Mouse (Mus musculus) midbrain, embryonic 12.5 days (tissue): ENCODE measurements at regions not wholly inside any gene's neighbourhood (a gene's known extent, or its start where the extent isn't known, plus 50 kb on each side); places are given as distances from the start of the nearest gene placed in this dataset.

Source experiments
- ATAC-seq: fragments of 200-750 bp; cut with Nextera tagmentation; 2 replicates; pipeline ENCODE4 v1.8.0; 2017; ENCODE audit warnings: low read depth, moderate TSS enrichment, moderate library complexity; ENCODE audit not compliant: low FRiP score
- H3K27ac ChIP-seq: fragments of 300-500 bp; sonication (generic); replicated peaks from 2 replicates; pipeline ENCODE4 v1.5.1; 2016; ENCODE audit warnings: mild to moderate bottlenecking
- H3K27me3 ChIP-seq: fragments of 300-500 bp; sonication (generic); 2 replicates; pipeline ENCODE4 v1.6.1; 2016; ENCODE audit warnings: mild to moderate bottlenecking
- H3K36me3 ChIP-seq: fragments of 300-500 bp; sonication (generic); 2 replicates; pipeline ENCODE4 v1.6.1; 2016
- H3K4me1 ChIP-seq: fragments of 300-500 bp; sonication (generic); 2 replicates; pipeline ENCODE4 v1.6.1; 2016
- H3K4me2 ChIP-seq: fragments of 300-500 bp; sonication (generic); replicated peaks from 2 replicates; pipeline ENCODE4 v1.6.1; 2016; ENCODE audit warnings: mild to moderate bottlenecking, moderate library complexity
- H3K4me3 ChIP-seq: fragments of 300-500 bp; sonication (generic); 2 replicates; pipeline ENCODE4 v1.5.1; 2016; ENCODE audit warnings: mild to moderate bottlenecking
- H3K9ac ChIP-seq: fragments of 300-500 bp; sonication (generic); replicated peaks from 2 replicates; pipeline ENCODE4 v1.6.1; 2016; ENCODE audit warnings: mild to moderate bottlenecking, moderate library complexity
- H3K9me3 ChIP-seq: fragments of 300-500 bp; sonication (generic); 2 replicates; pipeline ENCODE4 v1.6.1; 2016; ENCODE audit warnings: mild to moderate bottlenecking
- WGBS: fragments of 180-500 bp; shearing (Covaris S2); methylation state at CpG from one replicate; pipeline ENCODE4 v1.1.7; 2016; 5-methylcytosine and 5-hydroxymethylcytosine counted together

DNA sequence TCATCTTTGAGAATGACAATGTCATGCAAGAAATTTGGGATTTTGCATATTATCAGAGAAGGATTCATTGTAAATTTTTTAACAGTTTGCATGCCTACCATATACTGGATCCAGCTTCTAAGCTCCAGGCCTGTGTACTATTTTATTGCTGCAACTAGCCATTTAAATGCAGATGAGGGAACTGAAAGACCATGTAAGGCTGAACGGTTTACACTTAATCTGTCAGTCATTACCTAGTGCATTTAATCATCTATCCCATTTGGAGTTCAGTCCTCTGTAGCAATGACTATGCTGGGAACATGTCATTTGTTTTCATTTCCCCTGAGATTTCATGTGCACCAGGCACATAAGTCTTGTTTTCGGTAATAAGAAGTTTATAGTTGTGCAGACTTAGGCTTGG lies 631.8 kb upstream of the Gm21961 start:
- no peak overlapping the region for H3K27ac ChIP-seq
- H3K9ac ChIP-seq = no peak overlapping the region
- H3K9me3 ChIP-seq = no peaks in the 10 kb centered on the region
- no peaks in the 10 kb centered on the region; the same call in 1 of the 2 replicates for H3K4me1 ChIP-seq
- no peak overlapping the region for H3K4me3 ChIP-seq
- H3K36me3 ChIP-seq = no peaks in the 10 kb centered on the region
- 65% methylated on average over 2 of the region's 2 CpGs for WGBS
- no peak overlapping the region for H3K4me2 ChIP-seq
- H3K27me3 ChIP-seq = no peaks in the 10 kb centered on the region
- ATAC-seq = no peak

DNA sequence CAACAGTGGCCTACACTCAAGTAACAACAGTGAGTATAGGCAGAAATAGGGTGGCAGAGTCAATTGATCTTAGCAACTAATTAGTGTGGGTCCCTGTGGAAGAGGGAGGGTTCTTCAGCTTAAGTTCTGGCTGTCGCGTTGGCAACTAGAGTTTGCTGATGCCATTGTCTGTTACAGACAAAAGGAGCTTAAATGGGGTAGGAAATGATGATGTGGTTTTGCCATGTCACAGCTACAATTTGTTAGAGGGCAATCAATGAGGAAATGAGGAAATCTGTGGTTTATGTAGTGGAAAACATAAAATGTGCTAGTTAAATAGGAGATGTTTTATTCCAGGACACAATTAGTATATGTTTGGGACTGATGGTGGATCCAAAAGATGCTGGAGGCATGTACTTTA lies 624.8 kb upstream of the Gm21961 start:
- WGBS = 38% methylated on average over 2 of the region's 2 CpGs
- H3K27ac ChIP-seq = no peak overlapping the region

DNA sequence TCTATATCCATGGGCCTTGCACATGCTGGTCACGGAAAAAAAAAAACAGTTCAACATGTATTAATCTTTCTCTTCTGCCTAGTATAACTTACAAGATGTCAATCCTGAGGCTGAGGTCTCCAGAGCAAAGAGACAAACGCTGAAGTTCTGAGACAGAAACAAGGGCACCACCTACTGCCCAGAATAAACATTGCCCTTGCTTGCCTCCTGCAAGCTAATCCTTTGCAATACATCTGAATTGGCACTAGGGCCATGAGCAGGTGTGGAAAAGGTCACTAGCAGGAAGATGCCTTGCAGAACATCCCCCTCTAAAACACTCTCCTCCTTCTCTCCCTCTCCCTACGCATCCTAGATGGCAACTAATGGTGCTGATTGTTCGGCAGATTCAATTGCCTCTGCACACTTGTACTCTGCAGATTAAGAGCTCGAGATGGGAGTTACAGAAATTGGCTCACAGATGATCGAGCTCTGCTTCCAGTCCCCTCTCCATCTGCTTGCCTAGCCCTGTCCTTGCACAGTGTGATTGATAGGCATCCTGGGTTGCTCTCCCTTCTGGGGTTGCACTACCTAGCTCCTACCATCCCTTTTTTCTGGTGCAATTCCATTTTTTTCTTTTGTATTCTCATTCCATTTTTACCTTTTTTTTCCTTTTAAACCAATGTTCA lies 622.9 kb upstream of the Gm21961 start:
- Histone ChIP-seq H3K36me3 (no peaks in the 10 kb centered on the region), H3K27me3 (no peaks in the 10 kb centered on the region), H3K27ac (no peak overlapping the region), H3K4me2 (no peak overlapping the region), H3K9me3 (no peaks in the 10 kb centered on the region), H3K4me1 (no peaks in the 10 kb centered on the region), H3K9ac (no peak overlapping the region), H3K4me3 (no peak overlapping the region)
- 49% methylated on average over 6 of the region's 6 CpGs for WGBS
- ATAC-seq = peak; percentile 80

More for the DNA sequence above, 624.8 kb upstream of the Gm21961 start:
- Histone ChIP-seq H3K9ac (no peak overlapping the region), H3K9me3 (no peaks in the 10 kb centered on the region), H3K4me1 (no peaks in the 10 kb centered on the region), H3K4me2 (no peak overlapping the region), H3K27me3 (no peaks in the 10 kb centered on the region), H3K4me3 (no peak overlapping the region), H3K36me3 (no peaks in the 10 kb centered on the region)
- no peak for ATAC-seq

DNA sequence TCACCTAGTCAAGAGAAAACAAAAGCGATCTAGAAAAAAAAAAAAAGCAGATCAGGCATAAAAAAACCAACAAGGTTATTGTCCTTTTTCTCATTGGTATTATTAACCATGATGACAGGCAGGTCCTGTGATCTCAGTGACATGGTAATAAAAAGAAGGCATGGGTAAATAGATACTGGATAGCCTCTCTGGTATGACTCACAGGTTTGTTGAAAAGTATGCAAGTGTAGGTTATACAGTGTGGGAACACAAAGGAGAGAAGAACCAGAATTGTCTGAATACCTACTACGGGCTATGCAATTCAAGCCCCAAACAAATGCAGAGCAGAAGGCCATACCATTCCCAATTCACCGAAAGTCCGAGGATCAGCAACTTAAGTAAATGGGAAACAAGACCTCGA lies 617.7 kb upstream of the Gm21961 start:
- H3K4me1 ChIP-seq = no peaks in the 10 kb centered on the region
- H3K27ac ChIP-seq = no peak overlapping the region
- H3K27me3 ChIP-seq = no peaks in the 10 kb centered on the region
- H3K4me3 ChIP-seq = no peak overlapping the region
- no peaks in the 10 kb centered on the region for H3K36me3 ChIP-seq
- H3K9ac ChIP-seq = no peak overlapping the region
- H3K4me2 ChIP-seq = no peak overlapping the region
- H3K9me3 ChIP-seq = no peaks in the 10 kb centered on the region
- ATAC-seq = no peak
- 85% methylated on average over 5 of the region's 5 CpGs for WGBS

DNA sequence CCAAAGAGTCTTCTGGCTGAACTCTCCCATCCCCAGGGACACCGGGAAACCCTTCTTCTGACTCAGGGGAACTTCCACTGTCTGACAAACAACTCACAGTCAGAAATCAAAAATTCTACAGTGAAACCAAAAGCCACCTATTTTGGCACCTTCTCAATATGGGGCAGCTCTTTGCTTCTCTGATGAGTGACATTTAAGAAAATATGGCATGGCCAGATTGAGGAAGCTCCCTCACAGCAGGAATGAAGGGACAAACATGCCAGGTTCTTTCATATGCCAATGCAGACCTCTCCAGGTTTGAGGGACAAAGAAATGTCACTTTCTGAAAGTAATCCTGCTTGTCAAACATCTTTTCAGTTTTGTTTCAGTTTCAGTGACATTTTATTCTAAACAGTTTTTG lies 615.8 kb upstream of the Gm21961 start:
- Histone ChIP-seq H3K9me3 (no peaks in the 10 kb centered on the region), H3K4me2 (no peak overlapping the region), H3K27me3 (no peaks in the 10 kb centered on the region), H3K4me1 (no peaks in the 10 kb centered on the region), H3K4me3 (no peak overlapping the region), H3K27ac (no peak overlapping the region), H3K9ac (no peak overlapping the region), H3K36me3 (no peaks in the 10 kb centered on the region)
- WGBS = 79% methylated on average over 1 of the region's 1 CpGs
- ATAC-seq = no peak

DNA sequence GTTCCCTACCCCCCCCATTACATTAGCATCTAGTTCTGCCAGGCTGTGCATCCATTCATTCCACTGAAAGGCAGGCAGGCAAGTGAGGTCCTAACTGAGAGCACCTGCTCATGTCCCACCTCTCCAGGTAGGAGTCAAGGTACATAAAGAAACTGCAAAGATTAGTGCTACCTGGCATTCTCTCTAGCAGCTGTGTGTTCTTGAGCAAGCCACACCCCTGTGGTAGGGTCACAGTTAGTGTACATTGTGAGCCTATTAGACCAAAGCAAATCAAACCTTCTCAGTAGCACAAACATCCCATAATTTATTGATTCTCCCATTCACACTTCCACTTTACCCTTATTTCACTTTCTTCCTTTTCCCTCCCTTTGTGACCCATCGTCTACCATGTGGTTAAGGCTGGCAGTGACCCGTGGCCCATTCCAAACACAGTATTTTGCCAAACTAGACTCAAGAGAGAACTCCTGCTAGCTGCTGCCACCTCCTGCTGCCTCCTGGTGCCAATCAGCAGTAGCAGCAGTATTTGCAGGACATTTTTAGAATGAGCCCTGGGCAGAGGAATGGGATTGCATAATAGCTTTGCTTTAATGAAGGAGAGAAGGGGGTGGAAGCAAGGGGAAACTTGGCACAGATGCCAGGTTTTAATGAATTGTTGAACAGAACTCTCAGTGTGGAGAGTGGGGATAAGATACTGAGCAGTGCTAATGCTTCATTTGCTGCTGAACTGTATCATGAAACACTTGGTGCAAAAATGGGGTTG lies 578.2 kb upstream of the Gm21961 start:
- Histone ChIP-seq H3K9ac (no peak overlapping the region), H3K36me3 (no peaks in the 10 kb centered on the region), H3K4me3 (no peak overlapping the region), H3K27ac (no peak overlapping the region), H3K9me3 (no peaks in the 10 kb centered on the region), H3K4me2 (no peak overlapping the region), H3K4me1 (no peaks in the 10 kb centered on the region), H3K27me3 (no peaks in the 10 kb centered on the region)
- peak; percentile 54; the same call in 1 of the 2 replicates for ATAC-seq
- 74% methylated on average over 2 of the region's 2 CpGs for WGBS

DNA sequence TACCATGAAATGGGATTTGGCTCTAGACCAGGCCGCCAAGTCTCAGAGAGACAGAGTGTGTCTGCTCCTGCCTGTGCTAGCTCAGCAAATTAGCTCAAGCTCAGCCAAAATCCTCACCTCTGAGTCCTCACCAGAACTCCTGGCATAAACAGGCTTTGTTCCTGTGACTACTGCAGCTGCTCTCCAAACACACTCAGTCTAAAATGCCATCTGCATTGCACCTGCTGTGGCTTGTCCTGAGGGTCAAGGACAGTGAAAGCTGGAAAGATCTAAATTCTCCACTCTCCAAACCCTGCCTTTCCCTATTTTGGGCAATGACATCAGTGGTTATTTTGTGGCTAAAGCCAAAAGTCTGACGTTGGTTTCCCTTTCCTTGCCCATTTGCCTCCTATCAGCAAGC lies 570.9 kb upstream of the Gm21961 start:
- H3K27ac ChIP-seq = no peak overlapping the region
- H3K9me3 ChIP-seq = no peaks in the 10 kb centered on the region
- no peaks in the 10 kb centered on the region for H3K27me3 ChIP-seq
- H3K4me2 ChIP-seq = no peak overlapping the region
- no peaks in the 10 kb centered on the region for H3K36me3 ChIP-seq
- WGBS = 79% methylated on average over 2 of the region's 2 CpGs
- H3K4me3 ChIP-seq = no peak overlapping the region
- no peak overlapping the region for H3K9ac ChIP-seq
- ATAC-seq = no peak
- no peaks in the 10 kb centered on the region for H3K4me1 ChIP-seq

DNA sequence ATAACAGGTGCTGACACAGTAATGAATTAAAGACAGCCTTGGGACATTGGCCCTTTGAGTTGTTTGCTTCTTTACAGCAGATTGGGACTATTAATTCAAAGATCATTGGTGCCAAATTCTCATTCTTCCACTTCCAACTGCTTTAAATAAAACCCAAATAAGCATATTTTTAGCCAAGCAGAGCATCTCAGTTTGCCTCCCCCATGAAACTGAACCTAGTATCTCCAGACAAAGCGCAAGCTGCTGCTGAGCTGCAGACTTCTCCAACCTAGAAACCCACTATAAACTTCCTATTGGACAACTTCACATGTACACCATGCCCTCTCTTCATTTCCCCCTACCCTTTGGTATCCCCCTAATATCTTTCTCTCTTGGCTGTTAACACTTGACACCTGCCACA lies 564.6 kb upstream of the Gm21961 start:
- no peaks in the 10 kb centered on the region for H3K36me3 ChIP-seq
- H3K9me3 ChIP-seq = no peaks in the 10 kb centered on the region
- 100% methylated on average over 1 of the region's 1 CpGs for WGBS
- no peak overlapping the region for H3K9ac ChIP-seq
- H3K4me3 ChIP-seq = no peak overlapping the region
- H3K27ac ChIP-seq = no peak overlapping the region
- ATAC-seq = no peak
- no peak overlapping the region for H3K4me2 ChIP-seq
- H3K27me3 ChIP-seq = no peaks in the 10 kb centered on the region
- H3K4me1 ChIP-seq = no peaks in the 10 kb centered on the region

DNA sequence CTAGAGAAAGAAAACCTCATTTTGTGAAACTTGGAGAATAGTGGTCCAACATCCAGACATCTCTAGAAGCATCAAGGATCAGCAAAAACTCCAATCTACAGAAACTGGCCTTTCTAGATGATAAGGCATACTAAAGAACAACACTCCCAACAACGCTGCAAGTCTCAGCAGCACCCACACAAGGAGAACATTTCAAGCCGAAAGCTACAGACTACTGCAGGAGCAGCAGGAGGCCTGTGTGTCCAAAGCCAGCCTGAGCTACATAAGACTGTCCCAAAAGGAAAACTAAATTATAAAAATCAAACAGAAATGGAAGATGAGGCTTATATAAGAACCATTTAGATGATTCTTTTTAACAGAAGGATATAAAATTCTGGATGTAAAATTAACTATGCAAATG lies 553.2 kb upstream of the Gm21961 start:
- WGBS = 87% methylated on average over 2 of the region's 2 CpGs
- no peak overlapping the region for H3K4me2 ChIP-seq
- no peaks in the 10 kb centered on the region for H3K27me3 ChIP-seq
- no peak overlapping the region for H3K9ac ChIP-seq
- H3K9me3 ChIP-seq = no peaks in the 10 kb centered on the region
- H3K27ac ChIP-seq = no peak overlapping the region
- no peak for ATAC-seq
- H3K4me1 ChIP-seq = no peaks in the 10 kb centered on the region
- H3K36me3 ChIP-seq = no peaks in the 10 kb centered on the region
- H3K4me3 ChIP-seq = no peak overlapping the region

DNA sequence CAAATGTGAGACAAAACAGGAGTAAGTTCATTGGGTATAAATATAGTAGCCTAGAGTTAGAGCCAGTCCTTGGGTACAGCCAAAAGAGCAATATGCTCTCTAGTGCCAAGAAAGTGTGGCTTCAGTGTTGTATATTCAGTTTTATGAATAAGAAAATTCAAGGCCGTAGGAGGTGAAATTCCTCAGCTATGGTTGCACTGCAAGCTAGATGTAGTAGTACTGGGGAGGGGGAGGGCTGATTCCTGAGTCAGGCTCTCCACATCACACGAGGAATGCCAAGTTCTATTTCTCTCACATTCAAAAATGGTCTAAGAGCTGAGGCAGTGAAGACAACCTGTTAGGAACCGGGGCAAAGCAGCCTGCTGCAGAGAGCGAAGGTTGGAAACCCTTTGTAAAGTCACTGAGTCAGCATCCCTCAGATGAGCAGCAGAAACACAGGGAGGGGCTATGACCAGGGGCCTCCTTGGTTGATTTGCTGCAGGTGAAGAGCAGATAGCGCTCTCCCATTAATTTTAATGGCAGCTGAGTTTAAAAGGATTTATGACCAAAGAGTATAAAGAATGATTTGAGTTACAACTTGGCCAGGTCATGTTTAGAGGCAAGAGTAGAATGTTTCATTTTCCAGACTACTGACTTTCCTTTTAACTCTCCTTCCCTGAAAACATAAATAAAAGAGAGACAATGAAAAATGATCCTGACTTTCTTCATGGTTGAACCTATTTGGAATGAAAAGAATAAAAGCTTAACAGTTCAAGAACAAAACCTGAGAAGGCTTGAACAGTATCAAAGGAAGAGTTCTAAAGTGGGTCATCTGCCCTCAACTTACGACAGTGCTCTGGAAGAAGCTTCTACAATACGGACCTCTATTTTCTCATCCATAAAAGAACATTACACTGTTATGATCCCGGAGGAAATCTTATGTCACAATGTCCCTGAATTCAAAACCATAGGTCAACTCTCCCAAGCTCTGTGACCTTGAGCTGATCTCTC lies 543.4 kb upstream of the Gm21961 start:
- Histone ChIP-seq H3K4me2 (no peak overlapping the region), H3K4me3 (no peak overlapping the region), H3K9ac (no peak overlapping the region), H3K27ac (no peak overlapping the region), H3K4me1 (no peaks in the 10 kb centered on the region), H3K36me3 (no peaks in the 10 kb centered on the region), H3K9me3 (no peaks in the 10 kb centered on the region), H3K27me3 (no peaks in the 10 kb centered on the region)
- no peak for ATAC-seq
- 87% methylated on average over 8 of the region's 8 CpGs for WGBS

DNA sequence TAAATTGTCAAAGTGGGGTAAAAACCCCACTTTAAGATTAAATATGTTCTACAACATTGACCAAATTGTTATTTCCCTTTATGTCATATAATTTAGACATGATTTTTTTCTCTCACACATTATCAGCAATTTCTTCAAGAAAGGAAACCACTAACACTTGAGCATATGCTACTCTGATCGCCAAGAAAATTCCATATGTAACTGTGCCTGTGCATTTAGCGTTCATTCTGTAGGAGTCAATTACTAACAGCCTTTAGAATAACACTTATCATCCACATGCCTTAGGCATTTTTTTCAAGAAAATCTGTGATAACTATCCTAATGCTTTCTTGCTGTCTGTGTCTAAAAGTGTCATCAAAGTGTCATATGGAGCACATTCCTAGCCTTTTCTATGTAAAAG lies 534.3 kb upstream of the Gm21961 start:
- ATAC-seq = no peak
- no peak overlapping the region for H3K4me2 ChIP-seq
- WGBS = 93% methylated on average over 2 of the region's 2 CpGs

DNA sequence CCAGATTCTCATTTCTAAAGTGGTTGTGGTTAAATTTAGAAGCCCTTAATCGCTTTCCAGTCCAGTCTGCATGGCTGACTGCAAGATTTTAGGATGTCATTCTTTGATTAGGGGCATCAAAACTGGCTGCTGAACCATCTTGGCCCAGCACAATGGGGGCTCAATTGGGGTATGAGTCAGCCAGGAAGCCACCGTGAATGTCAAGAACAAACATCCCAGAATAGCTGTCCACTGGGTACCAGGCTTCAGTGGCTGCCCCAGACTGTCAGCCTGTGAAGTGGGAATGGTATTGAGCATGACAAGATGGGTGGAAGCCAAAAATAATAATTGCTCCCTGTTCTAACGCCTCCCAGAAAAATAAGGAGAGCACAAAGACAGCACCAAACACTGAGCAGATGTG lies 520.9 kb upstream of the Gm21961 start:
- H3K27ac ChIP-seq = no peak overlapping the region
- no peak overlapping the region for H3K4me2 ChIP-seq
- 75% methylated on average over 3 of the region's 3 CpGs for WGBS
- no peak overlapping the region for H3K4me3 ChIP-seq
- no peak overlapping the region for H3K9ac ChIP-seq
- ATAC-seq = no peak
- no peaks in the 10 kb centered on the region for H3K9me3 ChIP-seq
- no peaks in the 10 kb centered on the region for H3K27me3 ChIP-seq
- no peaks in the 10 kb centered on the region for H3K4me1 ChIP-seq
- no peaks in the 10 kb centered on the region for H3K36me3 ChIP-seq

More for the DNA sequence above, 534.3 kb upstream of the Gm21961 start:
- Histone ChIP-seq H3K27me3 (no peaks in the 10 kb centered on the region), H3K4me1 (no peaks in the 10 kb centered on the region), H3K27ac (no peak overlapping the region), H3K9me3 (no peaks in the 10 kb centered on the region), H3K9ac (no peak overlapping the region), H3K36me3 (no peaks in the 10 kb centered on the region), H3K4me3 (no peak overlapping the region)
